Mouse (Mus musculus) hindbrain, embryonic 15.5 days (tissue): Measurements from ENCODE around the gene Slc12a8. TPM values are rescaled to one million over a fixed set of nuclear protein-coding genes. Genes with fewer than 3 reads are reported as not detected.

Experiments
- ATAC-seq: fragments of 200-750 bp; cut with Nextera tagmentation; 2 replicates; pipeline ENCODE4 v1.8.0; 2017; ENCODE audit warnings: low read depth, moderate number of reproducible peaks, moderate TSS enrichment; ENCODE audit not compliant: low FRiP score
- H3K27ac ChIP-seq: fragments of 300-500 bp; sonication (generic); replicated peaks from 2 replicates; pipeline ENCODE4 v1.5.1; 2015; ENCODE audit warnings: mild to moderate bottlenecking, inconsistent platforms
- H3K27me3 ChIP-seq: fragments of 300-500 bp; sonication (generic); 2 replicates; pipeline ENCODE4 v1.6.1; 2015; ENCODE audit warnings: control low read depth, inconsistent platforms
- H3K36me3 ChIP-seq: fragments of 300-500 bp; sonication (generic); 2 replicates; pipeline ENCODE4 v1.6.1; 2015; ENCODE audit warnings: control low read depth, inconsistent platforms
- H3K4me1 ChIP-seq: fragments of 300-500 bp; sonication (generic); replicated peaks from 2 replicates; pipeline ENCODE4 v1.6.1; 2015; ENCODE audit warnings: control low read depth, inconsistent platforms
- H3K4me2 ChIP-seq: fragments of 300-500 bp; sonication (generic); 2 replicates; pipeline ENCODE4 v1.6.1; 2015; ENCODE audit warnings: moderate library complexity, mild to moderate bottlenecking, inconsistent platforms
- H3K4me3 ChIP-seq: fragments of 300-500 bp; sonication (generic); 2 replicates; pipeline ENCODE4 v1.5.1; 2015; ENCODE audit warnings: mild to moderate bottlenecking, inconsistent platforms
- H3K9ac ChIP-seq: fragments of 300-500 bp; sonication (generic); 2 replicates; pipeline ENCODE4 v1.6.1; 2015; ENCODE audit warnings: inconsistent platforms
- H3K9me3 ChIP-seq: fragments of 300-500 bp; sonication (generic); 2 replicates; pipeline ENCODE4 v1.6.1; 2016; ENCODE audit warnings: control low read depth, inconsistent platforms
- WGBS: fragments of 180-500 bp; shearing (Covaris S2); methylation state at CpG from one replicate; pipeline ENCODE4 v1.1.7; 2015; 5-methylcytosine and 5-hydroxymethylcytosine counted together
- polyA plus RNA-seq: library from polyadenylated mRNA; unstranded; fragments of >200 nt; fragmentation: Nextera tagmentation; extraction: Ambion mirVana; gene quantifications from 2 replicates; pipeline ENCODE4 v1.2.1, GENCODE M21; 2015

Slc12a8 gene
- polyA plus RNA-seq, 1 experiment from 2014 or later, result 0.69 TPM

- H3K27me3 ChIP-seq, result no peaks in the 10 kb centered on the region
- H3K4me3 ChIP-seq, result no peak overlapping the region
- no peak overlapping the region for H3K4me2 ChIP-seq
- ATAC-seq, result no peak
- H3K9me3 ChIP-seq, result no peaks in the 10 kb centered on the region
- peaks cover 18% of the 10 kb centered on the region for H3K4me1 ChIP-seq
- no peaks in the 10 kb centered on the region for H3K36me3 ChIP-seq
- no peak overlapping the region for H3K9ac ChIP-seq
- H3K27ac ChIP-seq, result no peak overlapping the region
- 73% methylated on average over 16 of the region's 16 CpGs for WGBS
Observed at GRCm38 (mm10) chr16:33587283-33588127, 70.4 kb downstream of the Slc12a8 start.

- WGBS, result 71% methylated on average over 2 of the region's 2 CpGs
- no peak overlapping the region for H3K4me2 ChIP-seq
Observed at GRCm38 (mm10) chr16:33588845-33589244, 71.7 kb downstream of the Slc12a8 start.

GRCm38 (mm10) chr16:33590438-33590837, 73.3 kb downstream of the Slc12a8 start:
- Histone ChIP-seq H3K4me1 (peaks cover 8% of the 10 kb centered on the region), H3K27ac (no peak overlapping the region), H3K9ac (no peak overlapping the region), H3K4me3 (no peak overlapping the region), H3K9me3 (no peaks in the 10 kb centered on the region), H3K4me2 (no peak overlapping the region), H3K36me3 (no peaks in the 10 kb centered on the region), H3K27me3 (no peaks in the 10 kb centered on the region)
- WGBS, result 94% methylated on average over 3 of the region's 3 CpGs
- ATAC-seq, result no peak

More at GRCm38 (mm10) chr16:33588845-33589244, 71.7 kb downstream of the Slc12a8 start:
- H3K4me1 ChIP-seq, result peaks cover 17% of the 10 kb centered on the region
- no peak overlapping the region for H3K27ac ChIP-seq
- H3K9me3 ChIP-seq, result no peaks in the 10 kb centered on the region
- H3K36me3 ChIP-seq, result no peaks in the 10 kb centered on the region
- no peak overlapping the region for H3K9ac ChIP-seq
- no peak overlapping the region for H3K4me3 ChIP-seq
- ATAC-seq, result no peak
- no peaks in the 10 kb centered on the region for H3K27me3 ChIP-seq

- 83% methylated on average over 10 of the region's 10 CpGs for WGBS
- Histone ChIP-seq H3K9me3 (no peaks in the 10 kb centered on the region), H3K36me3 (no peaks in the 10 kb centered on the region), H3K4me1 (peaks cover 8% of the 10 kb centered on the region), H3K9ac (no peak overlapping the region), H3K4me2 (no peak overlapping the region), H3K27me3 (no peaks in the 10 kb centered on the region), H3K4me3 (no peak overlapping the region), H3K27ac (no peak overlapping the region)
- ATAC-seq, result no peak
Observed at GRCm38 (mm10) chr16:33591390-33592067, 74.4 kb downstream of the Slc12a8 start.

- Histone ChIP-seq H3K36me3 (no peaks in the 10 kb centered on the region), H3K27ac (no peak overlapping the region), H3K9ac (no peak overlapping the region), H3K9me3 (no peaks in the 10 kb centered on the region), H3K4me3 (no peak overlapping the region), H3K4me2 (no peak overlapping the region), H3K4me1 (peaks cover 8% of the 10 kb centered on the region), H3K27me3 (no peaks in the 10 kb centered on the region)
- ATAC-seq, result no peak
- WGBS, result 92% methylated on average over 5 of the region's 5 CpGs
Observed at GRCm38 (mm10) chr16:33592286-33592685, 75.2 kb downstream of the Slc12a8 start.

GRCm38 (mm10) chr16:33593467-33593866, 76.3 kb downstream of the Slc12a8 start:
- H3K27me3 ChIP-seq, result no peaks in the 10 kb centered on the region
- ATAC-seq, result no peak
- no peaks in the 10 kb centered on the region for H3K36me3 ChIP-seq
- H3K9me3 ChIP-seq, result no peaks in the 10 kb centered on the region
- H3K27ac ChIP-seq, result no peak overlapping the region
- H3K4me1 ChIP-seq, result peaks cover 8% of the 10 kb centered on the region
- 74% methylated on average over 7 of the region's 7 CpGs for WGBS
- no peak overlapping the region for H3K9ac ChIP-seq
- no peak overlapping the region for H3K4me3 ChIP-seq
- no peak overlapping the region for H3K4me2 ChIP-seq

- Histone ChIP-seq H3K4me1 (peaks cover 8% of the 10 kb centered on the region), H3K27ac (no peak overlapping the region), H3K4me3 (no peak overlapping the region), H3K36me3 (no peaks in the 10 kb centered on the region), H3K27me3 (no peaks in the 10 kb centered on the region), H3K9me3 (no peaks in the 10 kb centered on the region), H3K9ac (no peak overlapping the region), H3K4me2 (no peak overlapping the region)
- WGBS, result 36% methylated on average over 7 of the region's 7 CpGs
- peak; percentile 75 for ATAC-seq
Observed at GRCm38 (mm10) chr16:33594037-33594771, 77.1 kb downstream of the Slc12a8 start.

- no peak for ATAC-seq
- no peak overlapping the region for H3K4me3 ChIP-seq
- no peak overlapping the region for H3K9ac ChIP-seq
- no peak overlapping the region for H3K27ac ChIP-seq
- H3K9me3 ChIP-seq, result no peaks in the 10 kb centered on the region
- no peak overlapping the region for H3K4me2 ChIP-seq
- H3K36me3 ChIP-seq, result no peaks in the 10 kb centered on the region
- 95% methylated on average over 6 of the region's 6 CpGs for WGBS
- peaks cover 8% of the 10 kb centered on the region for H3K4me1 ChIP-seq
- H3K27me3 ChIP-seq, result no peaks in the 10 kb centered on the region
Observed at GRCm38 (mm10) chr16:33595235-33595769, 78.2 kb downstream of the Slc12a8 start.

- Histone ChIP-seq H3K4me2 (no peak overlapping the region), H3K9ac (no peak overlapping the region), H3K4me1 (peaks cover 8% of the 10 kb centered on the region), H3K27ac (no peak overlapping the region), H3K9me3 (no peaks in the 10 kb centered on the region), H3K4me3 (no peak overlapping the region), H3K36me3 (no peaks in the 10 kb centered on the region), H3K27me3 (no peaks in the 10 kb centered on the region)
- ATAC-seq, result no peak
- 91% methylated on average over 4 of the region's 4 CpGs for WGBS
Observed at GRCm38 (mm10) chr16:33596213-33596612, 79.1 kb downstream of the Slc12a8 start.

GRCm38 (mm10) chr16:33600216-33600615, 83.1 kb downstream of the Slc12a8 start:
- no peaks in the 10 kb centered on the region for H3K27me3 ChIP-seq
- H3K4me3 ChIP-seq, result no peak overlapping the region
- no peak overlapping the region for H3K9ac ChIP-seq
- no peak overlapping the region for H3K27ac ChIP-seq
- H3K4me1 ChIP-seq, result no peaks in the 10 kb centered on the region
- no peaks in the 10 kb centered on the region for H3K9me3 ChIP-seq
- no peak for ATAC-seq
- WGBS, result 35% methylated on average over 5 of the region's 5 CpGs
- no peak overlapping the region for H3K4me2 ChIP-seq
- H3K36me3 ChIP-seq, result no peaks in the 10 kb centered on the region

- no peaks in the 10 kb centered on the region for H3K9me3 ChIP-seq
- no peak overlapping the region for H3K9ac ChIP-seq
- H3K4me3 ChIP-seq, result no peak overlapping the region
- H3K4me2 ChIP-seq, result no peak overlapping the region
- no peak overlapping the region for H3K27ac ChIP-seq
- no peaks in the 10 kb centered on the region for H3K36me3 ChIP-seq
- ATAC-seq, result no peak
- H3K27me3 ChIP-seq, result no peaks in the 10 kb centered on the region
- WGBS, result 96% methylated on average over 8 of the region's 8 CpGs
- H3K4me1 ChIP-seq, result 0 out of 2 replicates have a peak, but pooled peaks cover 9% of the 10 kb centered on the region
Observed at GRCm38 (mm10) chr16:33601299-33601698, 84.2 kb downstream of the Slc12a8 start.
